Mouse (Mus musculus) adrenal gland, adult 18-20 months (tissue): Measurements from ENCODE around the gene Col25a1. TPM values are rescaled to one million over a fixed set of nuclear protein-coding genes. Genes with fewer than 3 reads are reported as not detected.

Source experiments
- DNase-seq, 2 experiments: peaks; one replicate each; pipeline ENCODE4 v3.0.0; 2021 to 2022; ENCODE audit warnings: low spot score in 2 of 2
- total RNA-seq, 2 experiments: library from RNA; stranded (reverse); gene quantifications; 1 replicate in 1 of 2; 2 replicates in 1 of 2; pipeline ENCODE4 v1.2.3; 2021

The Col25a1 gene
- total RNA-seq, 2 experiments from 2014 or later = 1.5 to 5.6 TPM

- no peak for DNase-seq
These were observed 241.8 kb downstream of the Col25a1 start for GRCm38 (mm10) chr3:130373145-130373544.

- no peak for DNase-seq
These were observed 243.5 kb downstream of the Col25a1 start for GRCm38 (mm10) chr3:130374620-130375341.

- no peak for DNase-seq
These were observed 246.5 kb downstream of the Col25a1 start for GRCm38 (mm10) chr3:130377786-130378185.

GRCm38 (mm10) chr3:130378626-130379025, 247.3 kb downstream of the Col25a1 start:
- no peak for DNase-seq

- no peak for DNase-seq
These were observed 249.1 kb downstream of the Col25a1 start for GRCm38 (mm10) chr3:130380299-130380845.

- DNase-seq = no peak
These were observed 250.4 kb downstream of the Col25a1 start for GRCm38 (mm10) chr3:130381691-130382090.

- DNase-seq = no peak
These were observed 254.6 kb downstream of the Col25a1 start for GRCm38 (mm10) chr3:130385856-130386255.

GRCm38 (mm10) chr3:130387156-130387555, 255.9 kb downstream of the Col25a1 start:
- no peak for DNase-seq

- DNase-seq = peak in 1 of 2 experiments; percentile 56
These were observed 258.1 kb downstream of the Col25a1 start for GRCm38 (mm10) chr3:130389261-130389975.

- no peak for DNase-seq
These were observed 265.3 kb downstream of the Col25a1 start for GRCm38 (mm10) chr3:130396636-130397035.

GRCm38 (mm10) chr3:130400716-130401559, 269.6 kb downstream of the Col25a1 start:
- DNase-seq = no peak

- DNase-seq = no peak
These were observed 270.2 kb downstream of the Col25a1 start for GRCm38 (mm10) chr3:130401560-130401852.

- no peak for DNase-seq
These were observed 273.5 kb downstream of the Col25a1 start for GRCm38 (mm10) chr3:130404525-130405409.

- no peak for DNase-seq
These were observed 275.9 kb downstream of the Col25a1 start for GRCm38 (mm10) chr3:130407201-130407600.

GRCm38 (mm10) chr3:130413239-130413638, 281.9 kb downstream of the Col25a1 start:
- DNase-seq = no peak

GRCm38 (mm10) chr3:130418951-130419350, 287.6 kb downstream of the Col25a1 start:
- no peak for DNase-seq

GRCm38 (mm10) chr3:130428796-130429195, 297.5 kb downstream of the Col25a1 start:
- DNase-seq = no peak

GRCm38 (mm10) chr3:130430052-130430451, 298.8 kb downstream of the Col25a1 start:
- no peak for DNase-seq

- no peak for DNase-seq
These were observed 301.5 kb downstream of the Col25a1 start for GRCm38 (mm10) chr3:130432818-130433217.

GRCm38 (mm10) chr3:130436956-130437355, 305.7 kb downstream of the Col25a1 start:
- DNase-seq = no peak
